Mouse (Mus musculus): ENCODE measurements around the gene Nek8. TPM values are rescaled to one million over a fixed set of nuclear protein-coding genes. Genes with fewer than 3 reads are reported as not detected.
"Not testable (repeated sequence)": the region's sequence is repeated elsewhere in the genome, so short reads cannot be mapped to it uniquely, and the experiment has no call there.

Gene Nek8
- polyA plus RNA-seq, 1 experiment from 2014 or later = 4.9 TPM

GRCm38 (mm10) chr11:78146168-78146567, 30.3 kb downstream of the Nek8 start:
- H3K27me3 ChIP-seq (ENCODE audit: insufficient read depth, low read length) = no peaks in the 10 kb centered on the region
- TF ChIP-seq EP300 (IDR thresholded peaks at IDR 0.05; ENCODE audit: low read depth) (no peak), CTCF (IDR thresholded peaks at IDR 0.05; ENCODE audit: low read depth) (peak; percentile 33)
- no peak for DNase-seq
- no peak for ATAC-seq
- no peaks in the 10 kb centered on the region for H3K9me3 ChIP-seq (ENCODE audit: low read length)
- no peak overlapping the region for H3K27ac ChIP-seq (ENCODE audit: low read depth)
- H3K4me3 ChIP-seq (ENCODE audit: low read depth, low read length) = no peak overlapping the region
- peaks cover 38% of the 10 kb centered on the region for H3K36me3 ChIP-seq (replicated peaks; ENCODE audit: insufficient read depth, low read length)
- peaks cover under 1% of the 10 kb centered on the region; the same call in 1 of the 2 replicates for H3K4me1 ChIP-seq (ENCODE audit: insufficient read depth)
- WGBS (ENCODE audit: insufficient replicate concordance) = 81% methylated on average over 5 of the region's 5 CpGs
- no peak overlapping the region for H3K9ac ChIP-seq (replicated peaks)
- H3K4me2 ChIP-seq (ENCODE audit: low read depth, low read length) = no peak overlapping the region

GRCm38 (mm10) chr11:78143520-78143919, 33.0 kb downstream of the Nek8 start:
- TF ChIP-seq EP300 (IDR thresholded peaks at IDR 0.05; ENCODE audit: low read depth) (no peak), CTCF (IDR thresholded peaks at IDR 0.05; ENCODE audit: low read depth) (no peak)
- H3K4me3 ChIP-seq (ENCODE audit: low read depth, low read length) = no peak overlapping the region
- no peak for DNase-seq
- 92% methylated on average over 2 of the region's 2 CpGs for WGBS (ENCODE audit: insufficient replicate concordance)
- no peak overlapping the region for H3K27ac ChIP-seq (ENCODE audit: low read depth)
- H3K36me3 ChIP-seq (replicated peaks; ENCODE audit: insufficient read depth, low read length) = peaks cover 34% of the 10 kb centered on the region
- no peak for ATAC-seq
- H3K27me3 ChIP-seq (ENCODE audit: insufficient read depth, low read length) = no peaks in the 10 kb centered on the region
- no peak overlapping the region for H3K4me2 ChIP-seq (ENCODE audit: low read depth, low read length)
- H3K9ac ChIP-seq (replicated peaks) = no peak overlapping the region
- no peaks in the 10 kb centered on the region for H3K9me3 ChIP-seq (ENCODE audit: low read length)
- H3K4me1 ChIP-seq (ENCODE audit: insufficient read depth) = peaks cover 7% of the 10 kb centered on the region

GRCm38 (mm10) chr11:78140665-78141064, 35.8 kb downstream of the Nek8 start:
- ATAC-seq (no peak), DNase-seq (no peak)
- Histone ChIP-seq H3K27me3 (ENCODE audit: insufficient read depth, low read length) (no peaks in the 10 kb centered on the region), H3K36me3 (replicated peaks; ENCODE audit: insufficient read depth, low read length) (peaks cover 20% of the 10 kb centered on the region; the same call in 1 of the 2 replicates), H3K4me1 (ENCODE audit: insufficient read depth) (peaks cover 15% of the 10 kb centered on the region), H3K9ac (replicated peaks) (no peak overlapping the region), H3K4me2 (ENCODE audit: low read depth, low read length) (no peak overlapping the region), H3K9me3 (ENCODE audit: low read length) (no peaks in the 10 kb centered on the region), H3K27ac (ENCODE audit: low read depth) (no peak overlapping the region), H3K4me3 (ENCODE audit: low read depth, low read length) (no peak overlapping the region)
- TF ChIP-seq CTCF (IDR thresholded peaks at IDR 0.05; ENCODE audit: low read depth) = no peak
- no peak for TF ChIP-seq EP300 (IDR thresholded peaks at IDR 0.05; ENCODE audit: low read depth)
- 46% methylated on average over 5 of the region's 5 CpGs for WGBS (ENCODE audit: insufficient replicate concordance)

GRCm38 (mm10) chr11:78138023-78138422, 38.5 kb downstream of the Nek8 start:
- H3K4me1 ChIP-seq (ENCODE audit: insufficient read depth) = peaks cover 30% of the 10 kb centered on the region
- WGBS (ENCODE audit: insufficient replicate concordance) = 75% methylated on average over 3 of the region's 3 CpGs
- no peak for DNase-seq
- no peaks in the 10 kb centered on the region for H3K9me3 ChIP-seq (ENCODE audit: low read length)
- H3K4me3 ChIP-seq (ENCODE audit: low read depth, low read length) = no peak overlapping the region
- H3K27ac ChIP-seq (ENCODE audit: low read depth) = peak overlapping the region; percentile 67
- 0 out of 2 replicates have a peak, but pooled peaks cover under 1% of the 10 kb centered on the region for H3K36me3 ChIP-seq (replicated peaks; ENCODE audit: insufficient read depth, low read length)
- H3K9ac ChIP-seq (replicated peaks) = no peak overlapping the region
- no peaks in the 10 kb centered on the region for H3K27me3 ChIP-seq (ENCODE audit: insufficient read depth, low read length)
- H3K4me2 ChIP-seq (ENCODE audit: low read depth, low read length) = no peak overlapping the region
- peak; percentile 58 for ATAC-seq
- TF ChIP-seq CTCF (IDR thresholded peaks at IDR 0.05; ENCODE audit: low read depth) (no peak), EP300 (IDR thresholded peaks at IDR 0.05; ENCODE audit: low read depth) (no peak)

- Histone ChIP-seq H3K4me2 (ENCODE audit: low read depth, low read length) (no peak overlapping the region), H3K27me3 (ENCODE audit: insufficient read depth, low read length) (no peaks in the 10 kb centered on the region), H3K9me3 (ENCODE audit: low read length) (no peaks in the 10 kb centered on the region), H3K36me3 (replicated peaks; ENCODE audit: insufficient read depth, low read length) (no peaks in the 10 kb centered on the region), H3K27ac (ENCODE audit: low read depth) (peak overlapping the region; percentile 67), H3K4me1 (ENCODE audit: insufficient read depth) (peaks cover 34% of the 10 kb centered on the region), H3K9ac (replicated peaks) (no peak overlapping the region), H3K4me3 (ENCODE audit: low read depth, low read length) (no peak overlapping the region)
- no peak for DNase-seq
- WGBS (ENCODE audit: insufficient replicate concordance) = 62% methylated on average over 4 of the region's 4 CpGs
- TF ChIP-seq CTCF (IDR thresholded peaks at IDR 0.05; ENCODE audit: low read depth) = no peak
- TF ChIP-seq EP300 (IDR thresholded peaks at IDR 0.05; ENCODE audit: low read depth) = no peak
- ATAC-seq = peak; percentile 84
These were observed 38.9 kb downstream of the Nek8 start for GRCm38 (mm10) chr11:78137584-78137983.

- TF ChIP-seq CTCF (IDR thresholded peaks at IDR 0.05; ENCODE audit: low read depth) = no peak
- no peak for TF ChIP-seq EP300 (IDR thresholded peaks at IDR 0.05; ENCODE audit: low read depth)
- no peaks in the 10 kb centered on the region for H3K27me3 ChIP-seq (ENCODE audit: insufficient read depth, low read length)
- no peaks in the 10 kb centered on the region for H3K9me3 ChIP-seq (ENCODE audit: low read length)
- no peak overlapping the region for H3K4me3 ChIP-seq (ENCODE audit: low read depth, low read length)
- no peak for ATAC-seq
- WGBS (ENCODE audit: insufficient replicate concordance) = 16% methylated on average over 1 of the region's 1 CpGs
- peaks cover 40% of the 10 kb centered on the region for H3K4me1 ChIP-seq (ENCODE audit: insufficient read depth)
- H3K36me3 ChIP-seq (replicated peaks; ENCODE audit: insufficient read depth, low read length) = no peaks in the 10 kb centered on the region
- no peak overlapping the region for H3K4me2 ChIP-seq (ENCODE audit: low read depth, low read length)
- H3K27ac ChIP-seq (ENCODE audit: low read depth) = no peak overlapping the region
- no peak for DNase-seq
- H3K9ac ChIP-seq (replicated peaks) = no peak overlapping the region
These were observed 40.3 kb downstream of the Nek8 start for GRCm38 (mm10) chr11:78136132-78136531.

GRCm38 (mm10) chr11:78135314-78135713, 41.2 kb downstream of the Nek8 start:
- H3K9ac ChIP-seq (replicated peaks); H3K9me3 ChIP-seq (ENCODE audit: low read length); H3K27ac ChIP-seq (ENCODE audit: low read depth); DNase-seq; H3K36me3 ChIP-seq (replicated peaks; ENCODE audit: insufficient read depth, low read length); H3K4me2 ChIP-seq (ENCODE audit: low read depth, low read length); H3K4me3 ChIP-seq (ENCODE audit: low read depth, low read length); H3K27me3 ChIP-seq (ENCODE audit: insufficient read depth, low read length): not testable (repeated sequence)
- peaks cover 34% of the 10 kb centered on the region for H3K4me1 ChIP-seq (ENCODE audit: insufficient read depth)
- peak; percentile 44 for ATAC-seq
- WGBS (ENCODE audit: insufficient replicate concordance) = 64% methylated on average over 7 of the region's 7 CpGs

Measured in liver, postnatal 0 days (tissue).